Mouse (Mus musculus) liver, postnatal 0 days (tissue): ENCODE data around the gene H2-Ob. TPM values are rescaled to one million over a fixed set of nuclear protein-coding genes. Genes with fewer than 3 reads are reported as not detected.

Source experiments
- ATAC-seq: fragments of 200-750 bp; cut with Nextera tagmentation; 2 replicates; pipeline ENCODE4 v1.8.0; 2017; ENCODE audit warnings: mild to moderate bottlenecking, moderate library complexity
- DNase-seq: peaks from one replicate; pipeline ENCODE4 v3.0.0-alpha.2; 2016
- H3K27ac ChIP-seq: fragments of 300-500 bp; sonication (generic); 2 replicates; pipeline ENCODE4 v1.5.1; 2014; ENCODE audit warnings: antibody characterized with exemption, moderate library complexity, mild to moderate bottlenecking, low read depth
- H3K27me3 ChIP-seq: fragments of 300-500 bp; sonication (generic); 2 replicates; pipeline ENCODE4 v1.6.1; 2014; ENCODE audit warnings: low read length, control low read depth, mixed read lengths; ENCODE audit not compliant: insufficient read depth
- H3K36me3 ChIP-seq: fragments of 300-500 bp; sonication (generic); replicated peaks from 2 replicates; pipeline ENCODE4 v1.6.1; 2014; ENCODE audit warnings: mild to moderate bottlenecking, control low read depth, low read length, moderate library complexity, mixed read lengths; ENCODE audit not compliant: insufficient read depth
- H3K4me1 ChIP-seq: fragments of 300-500 bp; sonication (generic); 2 replicates; pipeline ENCODE4 v1.6.1; 2014; ENCODE audit warnings: antibody characterized with exemption, mild to moderate bottlenecking, control low read depth; ENCODE audit not compliant: insufficient read depth
- H3K4me2 ChIP-seq: fragments of 300-500 bp; sonication (generic); 2 replicates; pipeline ENCODE4 v1.6.1; 2014; ENCODE audit warnings: low read depth, mild to moderate bottlenecking, low read length, moderate library complexity, mixed read lengths
- H3K4me3 ChIP-seq: fragments of 300-500 bp; sonication (generic); 2 replicates; pipeline ENCODE4 v1.5.1; 2014; ENCODE audit warnings: low read depth, low read length
- H3K9ac ChIP-seq: fragments of 300-500 bp; sonication (generic); replicated peaks from 2 replicates; pipeline ENCODE4 v1.6.1; 2014; ENCODE audit warnings: mild to moderate bottlenecking, moderate library complexity
- H3K9me3 ChIP-seq: fragments of 300-500 bp; sonication (generic); 2 replicates; pipeline ENCODE4 v1.6.1; 2016; ENCODE audit warnings: mild to moderate bottlenecking, control low read depth, low read length, mixed read lengths
- CTCF ChIP-seq: sonication (generic); IDR thresholded peaks from 2 replicates; pipeline ENCODE4 v1.5.1; 2016; ENCODE audit warnings: antibody characterized with exemption, low read depth
- EP300 ChIP-seq: IDR thresholded peaks from 2 replicates; pipeline ENCODE4 v1.6.1; 2016; ENCODE audit warnings: antibody characterized with exemption, low read depth, mild to moderate bottlenecking
- WGBS: fragments of 180-500 bp; shearing (Covaris S2); extraction: QIAGEN DNeasy Blood & Tissue Kit; methylation state at CpG from one replicate; pipeline ENCODE4 v1.1.7; 2014; ENCODE audit not compliant: insufficient replicate concordance; 5-methylcytosine and 5-hydroxymethylcytosine counted together
- polyA plus RNA-seq: library from polyadenylated mRNA; unstranded; fragments of >200 nt; fragmentation: Nextera tagmentation; extraction: Ambion mirVana; gene quantifications from 2 replicates; pipeline ENCODE4 v1.2.1, GENCODE M21; 2015

Gene H2-Ob
- polyA plus RNA-seq, 1 experiment from 2014 or later: 1.1 TPM

GRCm38 (mm10) chr17:34244656-34245055 is 6.0 kb downstream of the H2-Ob start:
- H3K9me3 ChIP-seq: 0 out of 2 replicates have a peak, but pooled peaks cover 5% of the 10 kb centered on the region
- no peaks in the 10 kb centered on the region for H3K36me3 ChIP-seq
- no peak for DNase-seq
- no peaks in the 10 kb centered on the region for H3K27me3 ChIP-seq
- WGBS: 72% methylated on average over 4 of the region's 4 CpGs
- no peak overlapping the region for H3K4me3 ChIP-seq
- TF ChIP-seq CTCF (no peak), EP300 (no peak)
- no peak overlapping the region for H3K9ac ChIP-seq
- H3K4me2 ChIP-seq: no peak overlapping the region
- no peaks in the 10 kb centered on the region for H3K4me1 ChIP-seq
- no peak for ATAC-seq
- no peak overlapping the region for H3K27ac ChIP-seq

GRCm38 (mm10) chr17:34247047-34247446 is 8.3 kb downstream of the H2-Ob start:
- Histone ChIP-seq H3K27ac (no peak overlapping the region), H3K36me3 (no peaks in the 10 kb centered on the region), H3K4me2 (no peak overlapping the region), H3K4me1 (no peaks in the 10 kb centered on the region), H3K4me3 (no peak overlapping the region), H3K9ac (no peak overlapping the region), H3K9me3 (no peaks in the 10 kb centered on the region), H3K27me3 (no peaks in the 10 kb centered on the region)
- ATAC-seq: no peak
- WGBS: 61% methylated on average over 3 of the region's 3 CpGs
- TF ChIP-seq EP300: no peak
- TF ChIP-seq CTCF: peak; percentile 40
- DNase-seq: no peak

GRCm38 (mm10) chr17:34248764-34249163 is 10.1 kb downstream of the H2-Ob start:
- H3K27me3 ChIP-seq: no peaks in the 10 kb centered on the region
- H3K9ac ChIP-seq: no peak overlapping the region
- H3K9me3 ChIP-seq: no peaks in the 10 kb centered on the region
- WGBS: 32% methylated on average over 2 of the region's 2 CpGs
- H3K4me1 ChIP-seq: no peaks in the 10 kb centered on the region
- ATAC-seq: no peak
- H3K36me3 ChIP-seq: no peaks in the 10 kb centered on the region
- no peak for TF ChIP-seq EP300
- TF ChIP-seq CTCF: peak; percentile 39
- H3K4me2 ChIP-seq: no peak overlapping the region
- H3K4me3 ChIP-seq: no peak overlapping the region
- peak; percentile 18 for DNase-seq
- no peak overlapping the region for H3K27ac ChIP-seq

GRCm38 (mm10) chr17:34249361-34249760 is 10.7 kb downstream of the H2-Ob start:
- Histone ChIP-seq H3K4me2 (no peak overlapping the region), H3K27ac (no peak overlapping the region), H3K36me3 (no peaks in the 10 kb centered on the region), H3K27me3 (no peaks in the 10 kb centered on the region), H3K4me1 (no peaks in the 10 kb centered on the region), H3K4me3 (no peak overlapping the region), H3K9me3 (no peaks in the 10 kb centered on the region), H3K9ac (no peak overlapping the region)
- 33% methylated on average over 3 of the region's 3 CpGs for WGBS
- no peak for ATAC-seq
- no peak for TF ChIP-seq CTCF
- TF ChIP-seq EP300: no peak
- DNase-seq: no peak

GRCm38 (mm10) chr17:34249878-34250277 is 11.2 kb downstream of the H2-Ob start:
- peak; percentile 37 for DNase-seq

GRCm38 (mm10) chr17:34251666-34252065 is 13.0 kb downstream of the H2-Ob start:
- 80% methylated on average over 4 of the region's 4 CpGs for WGBS
- DNase-seq (no peak), ATAC-seq (no peak)
- Histone ChIP-seq H3K4me3 (no peak overlapping the region), H3K4me2 (no peak overlapping the region), H3K27ac (no peak overlapping the region), H3K9ac (no peak overlapping the region), H3K27me3 (no peaks in the 10 kb centered on the region), H3K9me3 (no peaks in the 10 kb centered on the region), H3K36me3 (no peaks in the 10 kb centered on the region), H3K4me1 (no peaks in the 10 kb centered on the region)
- TF ChIP-seq EP300: no peak
- TF ChIP-seq CTCF: peak; percentile 36; the same call in 1 of the 2 replicates

More at GRCm38 (mm10) chr17:34249878-34250277, 11.2 kb downstream of the H2-Ob start:
- TF ChIP-seq EP300: no peak
- TF ChIP-seq CTCF: peak; percentile 84
- H3K4me2 ChIP-seq: no peak overlapping the region
- no peaks in the 10 kb centered on the region for H3K36me3 ChIP-seq
- WGBS: 19% methylated on average over 4 of the region's 4 CpGs
- H3K27ac ChIP-seq: no peak overlapping the region
- H3K9ac ChIP-seq: no peak overlapping the region
- H3K9me3 ChIP-seq: no peaks in the 10 kb centered on the region
- H3K4me3 ChIP-seq: no peak overlapping the region
- no peaks in the 10 kb centered on the region for H3K4me1 ChIP-seq
- ATAC-seq: no peak
- no peaks in the 10 kb centered on the region for H3K27me3 ChIP-seq

- no peak overlapping the region for H3K4me2 ChIP-seq
- H3K36me3 ChIP-seq: no peaks in the 10 kb centered on the region
- H3K9ac ChIP-seq: no peak overlapping the region
- peaks cover 15% of the 10 kb centered on the region for H3K27me3 ChIP-seq
- H3K27ac ChIP-seq: no peak overlapping the region
- DNase-seq: no peak
- no peak for ATAC-seq
- TF ChIP-seq EP300 (no peak), CTCF (no peak)
- H3K4me3 ChIP-seq: no peak overlapping the region
- no peaks in the 10 kb centered on the region for H3K9me3 ChIP-seq
- H3K4me1 ChIP-seq: no peaks in the 10 kb centered on the region
- WGBS: 72% methylated on average over 5 of the region's 5 CpGs
These were observed 17.8 kb downstream of the H2-Ob start for GRCm38 (mm10) chr17:34256501-34256900.
